Mouse (Mus musculus) kidney, adult 2 months (tissue): ENCODE measurements around the gene Nfatc2. TPM values are rescaled to one million over a fixed set of nuclear protein-coding genes. Genes with fewer than 3 reads are reported as not detected.

Experiments used
- DNase-seq: peaks from one replicate; pipeline ENCODE4 v3.0.0; 2021
- H3K27ac ChIP-seq: fragments of 200-500 bp; 2 replicates; pipeline ENCODE4 v1.5.1; 2012; ENCODE audit warnings: low read depth, low read length, control low read depth, inconsistent platforms; ENCODE audit not compliant: insufficient read depth
- H3K27me3 ChIP-seq: fragments of 200-500 bp; replicated peaks from 2 replicates; pipeline ENCODE4 v1.6.1; 2012; ENCODE audit warnings: mild to moderate bottlenecking, moderate library complexity, low read length, inconsistent platforms; ENCODE audit not compliant: control insufficient read depth, insufficient read depth
- H3K36me3 ChIP-seq: fragments of 200-500 bp; 2 replicates; pipeline ENCODE4 v1.6.1; 2012; ENCODE audit warnings: mild to moderate bottlenecking, moderate library complexity, low read length, inconsistent platforms; ENCODE audit not compliant: control insufficient read depth, insufficient read depth
- H3K4me1 ChIP-seq: fragments of 200-500 bp; 2 replicates; pipeline ENCODE4 v1.6.1; 2011; ENCODE audit warnings: low read length; ENCODE audit not compliant: control insufficient read depth, insufficient read depth
- H3K4me3 ChIP-seq: fragments of 200-500 bp; 2 replicates; pipeline ENCODE4 v1.5.1; 2011; ENCODE audit warnings: mild to moderate bottlenecking, low read depth, low read length, control low read depth; ENCODE audit not compliant: insufficient read depth
- CTCF ChIP-seq: fragments of 200-500 bp; conservative IDR thresholded peaks from 2 replicates; pipeline ENCODE4 v1.5.1; 2011; ENCODE audit warnings: low read depth, mild to moderate bottlenecking, control low read depth, low read length, moderate library complexity, mixed read lengths; ENCODE audit not compliant: insufficient read depth, insufficient read length
- POLR2A ChIP-seq: fragments of 200-500 bp; IDR thresholded peaks from one replicate; pipeline ENCODE4 v1.6.1; 2011; ENCODE audit warnings: low read depth, low read length, control low read depth
- WGBS: fragments of 180-500 bp; shearing (Covaris S2); methylation state at CpG from one replicate; pipeline ENCODE4 v1.1.7; 2018; 5-methylcytosine and 5-hydroxymethylcytosine counted together
- polyA plus RNA-seq: library from polyadenylated mRNA; depleted of rRNA; stranded (reverse); fragments of >200 nt; gene quantifications from 2 replicates; pipeline ENCODE4 v1.2.3, GENCODE M21; 2012

The Nfatc2 gene
- polyA plus RNA-seq, 1 experiment, result 3.4 TPM

- Histone ChIP-seq H3K27me3 (no peaks in the 10 kb centered on the region), H3K27ac (no peak overlapping the region), H3K36me3 (no peaks in the 10 kb centered on the region), H3K4me3 (no peak overlapping the region), H3K4me1 (peaks cover 3% of the 10 kb centered on the region; the same call in 1 of the 2 replicates)
- WGBS, result 67% methylated on average over 8 of the region's 8 CpGs
- peak; percentile 66 for DNase-seq
- TF ChIP-seq POLR2A (no peak), CTCF (no peak)
These were observed 72.9 kb downstream of the Nfatc2 start for GRCm38 (mm10) chr2:168528551-168528950.

GRCm38 (mm10) chr2:168527430-168527792 lies 74.0 kb downstream of the Nfatc2 start:
- no peak overlapping the region for H3K27ac ChIP-seq
- no peak overlapping the region for H3K4me3 ChIP-seq
- 77% methylated on average over 10 of the region's 10 CpGs for WGBS
- DNase-seq, result no peak
- TF ChIP-seq POLR2A (no peak), CTCF (no peak)
- no peaks in the 10 kb centered on the region for H3K36me3 ChIP-seq
- peaks cover 3% of the 10 kb centered on the region; the same call in 1 of the 2 replicates for H3K4me1 ChIP-seq
- H3K27me3 ChIP-seq, result no peaks in the 10 kb centered on the region

GRCm38 (mm10) chr2:168526547-168527429 lies 74.7 kb downstream of the Nfatc2 start:
- H3K27ac ChIP-seq, result no peak overlapping the region
- no peak for DNase-seq
- peaks cover 3% of the 10 kb centered on the region; the same call in 1 of the 2 replicates for H3K4me1 ChIP-seq
- H3K36me3 ChIP-seq, result no peaks in the 10 kb centered on the region
- H3K4me3 ChIP-seq, result no peak overlapping the region
- WGBS, result 86% methylated on average over 18 of the region's 18 CpGs
- no peak for TF ChIP-seq CTCF
- H3K27me3 ChIP-seq, result no peaks in the 10 kb centered on the region

GRCm38 (mm10) chr2:168525391-168526154 lies 75.9 kb downstream of the Nfatc2 start:
- Histone ChIP-seq H3K27me3 (no peaks in the 10 kb centered on the region), H3K27ac (no peak overlapping the region), H3K4me3 (no peak overlapping the region), H3K4me1 (peaks cover 3% of the 10 kb centered on the region; the same call in 1 of the 2 replicates), H3K36me3 (no peaks in the 10 kb centered on the region)
- TF ChIP-seq CTCF (no peak), POLR2A (no peak)
- peak; percentile 14 for DNase-seq
- WGBS, result 30% methylated on average over 17 of the region's 17 CpGs

- Histone ChIP-seq H3K27ac (no peak overlapping the region), H3K27me3 (no peaks in the 10 kb centered on the region), H3K4me1 (peaks cover 3% of the 10 kb centered on the region; the same call in 1 of the 2 replicates), H3K4me3 (no peak overlapping the region), H3K36me3 (no peaks in the 10 kb centered on the region)
- peak; percentile 97 for DNase-seq
- TF ChIP-seq POLR2A, result no peak
- 4% methylated on average over 13 of the region's 13 CpGs for WGBS
These were observed 76.5 kb downstream of the Nfatc2 start for GRCm38 (mm10) chr2:168524905-168525381.

GRCm38 (mm10) chr2:168522247-168522646 lies 79.2 kb downstream of the Nfatc2 start:
- 87% methylated on average over 3 of the region's 3 CpGs for WGBS
- DNase-seq, result no peak
- H3K27me3 ChIP-seq, result no peaks in the 10 kb centered on the region
- no peak overlapping the region for H3K4me3 ChIP-seq
- peaks cover 3% of the 10 kb centered on the region; the same call in 1 of the 2 replicates for H3K4me1 ChIP-seq
- TF ChIP-seq POLR2A (no peak), CTCF (no peak)
- H3K27ac ChIP-seq, result no peak overlapping the region
- H3K36me3 ChIP-seq, result no peaks in the 10 kb centered on the region

- Histone ChIP-seq H3K4me1 (peaks cover 3% of the 10 kb centered on the region; the same call in 1 of the 2 replicates), H3K27ac (no peak overlapping the region), H3K27me3 (no peaks in the 10 kb centered on the region), H3K4me3 (no peak overlapping the region), H3K36me3 (no peaks in the 10 kb centered on the region)
- no peak for DNase-seq
- WGBS, result 92% methylated on average over 7 of the region's 7 CpGs
- TF ChIP-seq CTCF (no peak), POLR2A (no peak)
These were observed 80.7 kb downstream of the Nfatc2 start for GRCm38 (mm10) chr2:168520771-168521170.
